Mouse (Mus musculus) ovary, postnatal 10 days (tissue): ENCODE data around the gene 2300003K06Rik.
"Not testable (repeated sequence)": the region's sequence is repeated elsewhere in the genome, so short reads cannot be mapped to it uniquely, and the experiment has no call there.

Experiments used
- DNase-seq: peaks from one replicate; pipeline ENCODE4 v3.0.0; 2022; ENCODE audit warnings: low spot score

Gene 2300003K06Rik

GRCm38 (mm10) chr11:99837966-99838365 is at the start of gene 2300003K06Rik:
Gene 2300003K06Rik (minus strand): TSS chr11:99838066.
- no peak for DNase-seq

- DNase-seq, result not testable (repeated sequence)
Observed at GRCm38 (mm10) chr11:99878887-99879286, 41.0 kb upstream of the 2300003K06Rik start, which contains the start of gene Gm11567. Gene Gm11567 (plus strand): TSS chr11:99879187.

GRCm38 (mm10) chr11:99873089-99873488 is 35.2 kb upstream of the 2300003K06Rik start, which contains the start of gene Krtap9-1:
Gene Krtap9-1 (plus strand): TSS chr11:99873389.
- DNase-seq, result not testable (repeated sequence)

- DNase-seq, result not testable (repeated sequence)
Observed at GRCm38 (mm10) chr11:99864176-99864575, 26.3 kb upstream of the 2300003K06Rik start, which contains the start of gene Gm11559. Gene Gm11559 (plus strand): TSS chr11:99864476.

GRCm38 (mm10) chr11:99858761-99859160 is 20.9 kb upstream of the 2300003K06Rik start:
- no peak for DNase-seq

- DNase-seq, result no peak
Observed at GRCm38 (mm10) chr11:99857617-99858016, 19.8 kb upstream of the 2300003K06Rik start, which contains the start of gene Gm11568. Gene Gm11568 (plus strand): TSS chr11:99857917.

DNA sequence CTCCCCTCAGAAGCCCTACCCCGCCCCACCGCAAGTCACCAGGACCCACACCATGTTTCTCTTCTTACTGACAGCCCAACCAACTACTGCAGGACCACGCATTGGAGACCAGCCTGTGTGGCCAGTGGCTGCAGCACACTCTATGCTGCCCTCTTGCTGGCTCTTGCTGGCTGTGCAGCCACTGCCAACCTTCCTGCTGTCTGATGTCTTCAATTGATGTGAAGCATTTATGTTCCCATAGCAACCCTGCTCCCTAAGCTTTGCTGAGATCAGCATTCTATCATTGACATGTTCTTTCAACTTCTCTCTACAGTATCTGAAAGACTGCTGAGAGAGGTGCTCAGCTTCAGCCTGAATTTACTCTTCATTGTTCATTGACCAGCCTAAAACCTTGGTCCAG is 16.3 kb upstream of the 2300003K06Rik start:
- DNase-seq, result no peak

DNA sequence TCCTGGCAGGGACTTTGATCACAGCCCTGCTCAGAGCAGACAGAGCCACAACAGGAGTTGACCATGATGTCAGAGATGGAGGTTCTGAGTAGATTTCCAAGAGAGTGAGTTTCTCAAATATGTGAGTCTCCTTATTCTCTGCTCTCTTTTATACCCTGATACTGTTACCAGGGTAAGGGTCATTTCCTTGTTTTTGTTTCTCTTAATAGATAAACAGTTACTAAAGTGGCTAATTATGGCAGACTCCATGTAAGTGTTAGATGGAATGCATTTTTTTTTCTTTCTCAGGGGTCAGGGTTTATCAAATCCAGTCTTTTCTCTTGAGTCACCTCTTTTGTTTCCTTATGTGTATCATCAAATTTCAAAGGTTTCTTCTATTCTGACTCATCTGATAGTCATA is 13.6 kb upstream of the 2300003K06Rik start, which contains the start of gene Krtap4-16:
Gene Krtap4-16 (minus strand): TSS at position 101 of the 400 bp plus-strand sequence.
- DNase-seq, result no peak

GRCm38 (mm10) chr11:99846746-99847145 is 8.9 kb upstream of the 2300003K06Rik start:
- DNase-seq, result no peak

- no peak for DNase-seq
Observed at GRCm38 (mm10) chr11:99842185-99842584, 4.3 kb upstream of the 2300003K06Rik start.

DNA sequence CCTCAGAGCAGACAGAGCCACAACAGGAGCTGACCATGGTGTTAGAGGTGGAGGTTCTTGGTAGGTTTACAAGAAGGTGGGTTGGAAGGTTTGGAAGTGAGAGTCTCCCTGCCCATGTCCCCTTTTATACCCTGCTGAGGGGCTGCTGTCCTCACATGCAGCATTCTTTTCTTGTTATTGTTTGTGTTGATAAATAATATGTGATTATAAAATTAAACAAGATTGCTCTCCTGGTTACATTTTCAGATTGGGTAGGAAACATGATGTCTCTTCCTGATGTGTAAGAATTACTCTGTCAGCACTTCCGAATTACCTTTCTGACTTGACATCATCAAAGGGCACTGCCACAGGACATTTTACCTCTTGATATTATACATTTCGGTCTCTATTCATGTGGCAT is 22.3 kb downstream of the 2300003K06Rik start, which contains the start of gene Gm11564:
Gene Gm11564 (minus strand): TSS at position 101 of the 400 bp plus-strand sequence.
- not testable (repeated sequence) for DNase-seq

DNA sequence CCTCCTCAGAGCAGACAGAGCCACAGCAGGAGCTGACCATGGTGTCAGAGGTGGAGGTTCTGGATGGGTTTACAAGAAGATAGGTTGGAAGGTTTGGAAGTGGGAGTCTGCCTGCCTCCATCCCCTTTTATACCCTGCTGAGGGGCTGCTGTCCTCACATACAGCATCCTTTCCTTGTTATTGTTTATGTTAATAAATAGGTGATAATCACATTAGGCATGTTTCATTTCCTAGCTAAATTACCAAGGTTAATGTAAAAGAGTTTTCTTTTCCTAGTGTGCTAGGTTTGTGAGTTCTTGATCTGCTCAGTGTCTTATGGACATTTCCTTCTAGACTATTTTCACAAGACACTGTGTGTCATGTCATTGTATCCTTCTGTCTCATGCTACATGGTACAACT is 28.1 kb downstream of the 2300003K06Rik start, which contains the start of gene Krtap4-13:
Gene Krtap4-13 (minus strand): TSS at position 101 of the 400 bp plus-strand sequence.
- not testable (repeated sequence) for DNase-seq

DNA sequence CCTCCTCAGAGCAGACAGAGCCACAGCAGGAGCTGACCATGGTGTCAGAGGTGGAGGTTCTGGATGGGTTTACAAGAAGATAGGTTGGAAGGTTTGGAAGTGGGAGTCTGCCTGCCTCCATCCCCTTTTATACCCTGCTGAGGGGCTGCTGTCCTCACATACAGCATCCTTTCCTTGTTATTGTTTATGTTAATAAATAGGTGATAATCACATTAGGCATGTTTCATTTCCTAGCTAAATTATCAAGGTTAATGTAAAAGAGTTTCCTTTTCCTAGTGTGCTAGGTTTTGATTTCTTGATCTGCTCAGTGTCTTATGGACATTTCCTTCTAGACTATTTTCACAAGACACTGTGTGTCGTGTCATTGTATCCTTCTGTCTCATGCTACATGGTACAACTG is 33.5 kb downstream of the 2300003K06Rik start, which contains the start of gene Gm11554:
Gene Gm11554 (minus strand): TSS at position 101 of the 400 bp plus-strand sequence.
- not testable (repeated sequence) for DNase-seq

- DNase-seq, result not testable (repeated sequence)
Observed at GRCm38 (mm10) chr11:99798832-99799231, 39.0 kb downstream of the 2300003K06Rik start, which contains the start of gene Gm11569. Gene Gm11569 (minus strand): TSS chr11:99798932.

DNA sequence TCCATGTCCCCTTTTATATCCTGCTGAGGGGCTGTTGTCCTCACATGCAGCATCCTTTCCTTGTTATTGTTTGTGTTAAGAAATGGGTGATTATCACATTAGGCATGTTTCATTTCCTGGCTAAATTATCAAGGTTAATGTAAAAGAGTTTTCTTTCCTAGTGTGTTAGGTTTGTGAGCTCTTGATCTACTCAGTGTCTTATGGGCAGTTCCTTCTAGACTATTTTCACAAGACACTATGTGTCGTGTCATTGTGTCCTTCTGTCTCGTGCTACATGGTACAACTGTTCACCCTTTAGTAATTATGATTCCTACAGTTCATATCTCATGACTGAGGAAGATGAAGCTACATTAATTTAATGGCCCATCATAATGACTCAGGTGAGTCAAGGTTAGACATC is 44.5 kb downstream of the 2300003K06Rik start, which contains the start of gene Gm11596:
Gene Gm11596 (minus strand): TSS at position 101 of the 400 bp plus-strand sequence.
- no peak for DNase-seq
